Mouse (Mus musculus) thymus, adult 2 months (tissue): ENCODE results near the gene Sh3bp1. TPM values are rescaled to one million over a fixed set of nuclear protein-coding genes. Genes with fewer than 3 reads are reported as not detected.

ENCODE experiments used
- DNase-seq: peaks from one replicate; pipeline ENCODE4 v3.0.0; 2021
- H3K27ac ChIP-seq: fragments of 200-500 bp; 2 replicates; pipeline ENCODE4 v1.5.1; 2012; ENCODE audit warnings: low read length, control low read depth; ENCODE audit not compliant: control insufficient read depth, insufficient read depth
- H3K27me3 ChIP-seq: fragments of 200-500 bp; 2 replicates; pipeline ENCODE4 v1.6.1; 2012; ENCODE audit warnings: mild to moderate bottlenecking, low read length, moderate library complexity, mixed read lengths; ENCODE audit not compliant: control insufficient read depth, insufficient read depth
- H3K36me3 ChIP-seq: fragments of 200-500 bp; 2 replicates; pipeline ENCODE4 v1.6.1; 2012; ENCODE audit warnings: mild to moderate bottlenecking, low read length, moderate library complexity; ENCODE audit not compliant: control insufficient read depth, insufficient read depth
- H3K4me1 ChIP-seq: fragments of 200-500 bp; replicated peaks from 2 replicates; pipeline ENCODE4 v1.6.1; 2012; ENCODE audit warnings: low read length; ENCODE audit not compliant: control insufficient read depth, insufficient read depth
- H3K4me3 ChIP-seq: fragments of 200-500 bp; 2 replicates; pipeline ENCODE4 v1.5.1; 2012; ENCODE audit warnings: mild to moderate bottlenecking, low read length, control low read depth, moderate library complexity; ENCODE audit not compliant: control insufficient read depth, insufficient read depth
- CTCF ChIP-seq: fragments of 200-500 bp; IDR thresholded peaks from 2 replicates; pipeline ENCODE4 v1.5.1; 2012; ENCODE audit warnings: mild to moderate bottlenecking, control low read depth, low read length, moderate library complexity, borderline replicate concordance; ENCODE audit not compliant: control insufficient read depth, poor library complexity, insufficient read depth; ENCODE audit errors: extremely low read depth
- POLR2A ChIP-seq: fragments of 200-500 bp; IDR thresholded peaks from 2 replicates; pipeline ENCODE4 v1.6.1; 2012; ENCODE audit warnings: mild to moderate bottlenecking, low read length, control low read depth, moderate library complexity; ENCODE audit not compliant: control insufficient read depth, poor library complexity, insufficient read depth; ENCODE audit errors: extremely low read depth
- WGBS: fragments of 180-500 bp; shearing (Covaris S2); methylation state at CpG from one replicate; pipeline ENCODE4 v1.1.7; 2018; 5-methylcytosine and 5-hydroxymethylcytosine counted together
- polyA plus RNA-seq: library from polyadenylated mRNA; depleted of rRNA; stranded (reverse); fragments of >200 nt; gene quantifications from 2 replicates; pipeline ENCODE4 v1.2.3, GENCODE M21; 2012

The Sh3bp1 gene
- polyA plus RNA-seq, 1 experiment: 371 TPM

DNA sequence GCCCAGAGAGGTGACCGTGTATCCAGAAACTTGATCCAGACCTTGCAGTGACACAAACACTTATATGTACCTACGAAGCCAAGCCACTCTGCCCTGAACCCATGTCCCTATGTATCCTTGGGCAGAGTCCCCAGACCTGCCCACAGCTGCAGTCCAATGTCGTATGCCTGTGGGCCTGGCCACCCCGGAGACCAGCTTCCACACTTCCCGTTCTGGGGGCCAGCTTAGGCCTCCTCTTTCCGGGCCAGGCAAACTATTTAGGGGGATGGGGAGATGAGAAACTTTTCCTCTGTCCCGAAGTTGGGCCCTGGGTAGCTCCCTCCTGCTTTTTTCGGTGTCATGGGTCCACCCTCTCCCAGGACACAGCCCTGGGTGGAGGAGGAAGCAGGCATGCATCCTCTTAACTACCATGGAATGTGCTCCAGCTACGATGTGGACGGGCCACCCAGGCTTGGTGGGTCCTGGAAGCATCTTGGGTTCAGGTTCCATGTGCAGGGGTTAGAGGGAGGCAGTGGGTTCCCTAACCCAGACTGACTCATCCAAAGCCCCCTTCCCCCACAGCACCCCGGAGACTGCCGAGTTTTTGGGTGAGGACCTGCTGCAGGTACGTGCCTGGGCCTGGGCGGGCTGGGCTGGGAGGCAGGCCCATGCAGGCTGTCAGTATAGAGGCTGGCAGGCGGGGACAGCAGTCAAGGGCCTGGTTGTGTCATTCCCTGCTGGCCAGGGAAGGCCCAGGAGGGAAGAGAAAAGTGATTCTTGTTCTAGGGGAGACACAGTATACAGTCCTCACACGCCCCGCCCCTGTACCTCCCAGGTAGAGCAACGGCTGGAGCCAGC lies 1.2 kb downstream of the Sh3bp1 start:
- Histone ChIP-seq H3K4me1 (peaks cover 50% of the 10 kb centered on the region), H3K27me3 (no peaks in the 10 kb centered on the region), H3K4me3 (peak overlapping the region; percentile 87), H3K36me3 (peaks cover 15% of the 10 kb centered on the region), H3K27ac (0 out of 2 replicates have a peak overlapping the region, but pooled peaks have one; percentile 23)
- 34% methylated on average over 18 of the region's 18 CpGs for WGBS
- TF ChIP-seq CTCF (no peak), POLR2A (no peak)
- DNase-seq: no peak

DNA sequence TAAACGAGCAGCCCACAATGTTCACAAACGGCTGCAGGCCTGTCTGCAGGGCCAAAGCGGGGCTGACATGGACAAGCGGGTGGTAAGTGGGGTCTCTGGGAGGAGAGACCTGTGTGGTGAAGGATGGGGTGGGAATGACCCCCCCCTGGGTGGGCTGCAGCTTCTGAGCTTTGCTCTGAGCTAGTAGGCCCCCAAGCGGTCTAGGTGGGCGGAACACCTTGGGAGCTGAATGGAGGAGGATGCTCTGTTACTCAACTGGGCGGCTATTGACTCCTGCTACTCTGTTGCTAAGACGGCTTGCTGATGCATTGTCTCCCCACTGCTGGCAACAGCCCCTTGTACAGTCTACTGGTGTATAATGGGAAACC lies 1.8 kb downstream of the Sh3bp1 start:
- peak overlapping the region; percentile 87; the same call in 1 of the 2 replicates for H3K4me3 ChIP-seq
- no peak for TF ChIP-seq CTCF
- no peak for TF ChIP-seq POLR2A
- no peaks in the 10 kb centered on the region for H3K27me3 ChIP-seq
- H3K36me3 ChIP-seq: peaks cover 17% of the 10 kb centered on the region
- H3K27ac ChIP-seq: no peak overlapping the region
- peaks cover 44% of the 10 kb centered on the region for H3K4me1 ChIP-seq
- no peak for DNase-seq
- WGBS: 76% methylated on average over 8 of the region's 8 CpGs

DNA sequence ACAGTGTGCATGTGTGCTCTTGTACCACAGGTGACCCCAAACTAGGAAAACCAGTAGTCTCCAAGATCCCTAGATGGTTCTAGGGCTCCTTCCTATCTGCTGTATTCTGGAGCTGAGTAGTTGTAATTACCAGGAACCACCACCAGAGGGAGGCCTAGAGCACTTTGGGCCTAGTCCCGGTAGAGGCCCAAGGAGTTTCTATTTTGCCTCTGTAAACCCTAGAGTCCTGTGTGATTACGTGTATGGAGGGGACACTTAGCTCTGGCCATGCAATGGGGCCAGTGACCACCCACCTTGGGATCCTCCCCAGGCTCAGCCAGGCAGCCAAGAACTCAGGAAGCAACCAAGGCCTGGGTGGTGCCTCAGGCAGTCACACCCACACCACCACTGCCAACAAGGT lies 3.7 kb downstream of the Sh3bp1 start:
- Histone ChIP-seq H3K36me3 (peaks cover 34% of the 10 kb centered on the region), H3K27ac (no peak overlapping the region), H3K27me3 (no peaks in the 10 kb centered on the region), H3K4me1 (peaks cover 28% of the 10 kb centered on the region), H3K4me3 (no peak overlapping the region)
- TF ChIP-seq CTCF (peak; percentile 54; the same call in 1 of the 2 replicates), POLR2A (no peak)
- 6% methylated on average over 2 of the region's 2 CpGs for WGBS
- peak; percentile 86 for DNase-seq

DNA sequence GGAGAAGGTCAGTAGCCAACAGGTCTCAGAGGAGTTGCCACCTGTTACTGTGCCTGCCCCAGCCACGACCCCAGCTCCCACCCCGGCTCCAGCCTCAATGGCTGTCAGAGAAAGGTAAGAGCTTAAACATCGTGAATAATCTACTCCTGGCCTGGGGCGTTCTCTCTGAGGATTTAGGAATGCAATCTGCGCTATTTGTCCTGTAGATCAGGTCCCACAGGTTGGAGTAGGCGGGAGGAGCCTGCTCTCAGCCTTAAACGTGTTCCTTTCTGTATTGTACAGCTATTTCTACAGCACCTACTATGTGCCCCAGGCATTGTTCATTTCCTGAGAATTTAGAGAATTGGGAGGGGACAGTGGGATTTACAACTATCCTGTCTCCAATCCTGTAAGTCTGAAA lies 8.8 kb downstream of the Sh3bp1 start:
- H3K36me3 ChIP-seq: peaks cover 53% of the 10 kb centered on the region
- WGBS: 95% methylated on average over 7 of the region's 7 CpGs
- no peak overlapping the region for H3K27ac ChIP-seq
- no peak for DNase-seq
- no peak for TF ChIP-seq POLR2A
- no peaks in the 10 kb centered on the region for H3K27me3 ChIP-seq
- H3K4me1 ChIP-seq: peaks cover 5% of the 10 kb centered on the region
- no peak overlapping the region for H3K4me3 ChIP-seq

DNA sequence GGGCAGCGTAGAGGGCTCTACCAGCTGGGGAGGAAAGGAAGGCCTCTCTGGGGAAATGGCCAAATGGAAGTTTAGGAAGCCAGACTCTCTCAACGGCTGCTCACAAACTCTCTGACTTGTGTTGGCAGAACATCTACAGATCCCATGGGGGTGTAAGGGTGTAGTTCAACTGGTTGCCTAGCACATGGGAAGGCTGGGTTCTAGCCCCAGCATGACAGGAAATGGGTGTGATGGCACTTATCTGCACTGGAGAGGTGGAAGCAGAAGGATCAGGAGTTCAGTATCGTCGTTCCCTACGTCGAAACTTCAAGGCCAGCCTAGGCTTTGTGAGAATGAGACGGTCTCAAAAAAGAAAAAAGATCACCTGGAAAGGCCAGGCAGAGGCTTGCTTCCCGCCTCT lies 9.4 kb downstream of the Sh3bp1 start:
- H3K36me3 ChIP-seq: peaks cover 53% of the 10 kb centered on the region
- H3K4me3 ChIP-seq: no peak overlapping the region
- no peaks in the 10 kb centered on the region for H3K27me3 ChIP-seq
- no peak for DNase-seq
- 96% methylated on average over 8 of the region's 8 CpGs for WGBS
- peaks cover 4% of the 10 kb centered on the region; the same call in 1 of the 2 replicates for H3K4me1 ChIP-seq
- H3K27ac ChIP-seq: no peak overlapping the region
- TF ChIP-seq POLR2A (no peak), CTCF (no peak)

DNA sequence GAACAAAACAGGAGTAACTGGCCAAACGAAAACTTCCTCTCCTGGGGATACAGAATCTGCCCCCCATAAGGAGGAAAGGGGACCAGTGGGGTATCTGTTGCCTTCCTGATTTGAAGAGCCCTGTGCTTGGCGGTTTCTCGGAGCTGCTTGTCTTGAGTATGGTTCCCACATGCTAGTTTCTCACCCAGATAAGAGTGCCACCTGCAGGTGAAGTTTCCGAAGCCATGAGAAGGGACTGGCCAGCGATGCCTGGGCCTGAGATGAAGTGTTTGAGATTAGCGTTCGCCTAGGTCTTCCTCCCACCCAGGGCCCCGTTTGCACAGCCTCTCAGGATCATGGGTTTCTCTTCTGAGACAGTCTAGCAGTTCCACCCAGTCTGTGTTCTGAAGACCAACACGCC lies 12.5 kb downstream of the Sh3bp1 start:
- TF ChIP-seq POLR2A (no peak), CTCF (no peak)
- Histone ChIP-seq H3K36me3 (peaks cover 30% of the 10 kb centered on the region), H3K27ac (no peak overlapping the region), H3K27me3 (no peaks in the 10 kb centered on the region), H3K4me3 (no peak overlapping the region), H3K4me1 (peaks cover 26% of the 10 kb centered on the region)
- DNase-seq: peak; percentile 56
- 43% methylated on average over 9 of the region's 9 CpGs for WGBS

DNA sequence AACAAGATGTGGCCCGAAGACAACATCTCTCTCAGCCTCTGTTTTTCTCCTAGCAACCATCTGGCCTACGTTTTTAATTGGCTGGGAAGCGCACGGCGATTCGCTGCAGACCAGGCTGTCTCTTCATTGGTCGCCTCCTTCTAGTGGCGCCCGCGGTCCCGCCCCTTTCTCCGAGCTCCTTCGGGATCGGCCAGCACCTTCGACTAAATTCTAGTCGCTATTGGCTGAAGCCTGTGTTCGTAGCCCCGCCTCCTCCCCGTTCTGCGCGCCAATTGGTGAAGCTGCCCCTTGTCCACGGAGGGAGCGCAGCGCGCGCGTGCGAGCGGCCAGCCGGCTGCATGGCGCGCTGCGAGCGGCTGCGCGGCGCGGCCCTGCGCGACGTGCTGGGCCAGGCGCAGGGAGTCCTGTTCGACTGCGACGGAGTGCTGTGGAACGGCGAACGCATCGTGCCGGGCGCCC lies 14.1 kb downstream of the Sh3bp1 start, which contains the start of gene Pdxp:
Gene Pdxp, plus strand, starts transcription at position 288 of the 459 bp plus-strand sequence.
- peak; percentile 46; the same call in 1 of the 2 replicates for TF ChIP-seq CTCF
- peak; percentile 90 for TF ChIP-seq POLR2A
- peak; percentile 96 for DNase-seq
- no peaks in the 10 kb centered on the region for H3K27me3 ChIP-seq
- peaks cover 26% of the 10 kb centered on the region for H3K4me1 ChIP-seq
- H3K4me3 ChIP-seq: peak within 1 kb of the TSS; percentile 70
- H3K36me3 ChIP-seq: peaks cover 15% of the 10 kb centered on the region
- under 1% methylated on average over 51 of the region's 51 CpGs for WGBS
- no peak within 1 kb of the TSS for H3K27ac ChIP-seq
